Mouse (Mus musculus): ENCODE measurements around the gene Ly6g6d.
"Not testable (repeated sequence)": the region's sequence is repeated elsewhere in the genome, so short reads cannot be mapped to it uniquely, and the experiment has no call there.

Gene Ly6g6d

DNA sequence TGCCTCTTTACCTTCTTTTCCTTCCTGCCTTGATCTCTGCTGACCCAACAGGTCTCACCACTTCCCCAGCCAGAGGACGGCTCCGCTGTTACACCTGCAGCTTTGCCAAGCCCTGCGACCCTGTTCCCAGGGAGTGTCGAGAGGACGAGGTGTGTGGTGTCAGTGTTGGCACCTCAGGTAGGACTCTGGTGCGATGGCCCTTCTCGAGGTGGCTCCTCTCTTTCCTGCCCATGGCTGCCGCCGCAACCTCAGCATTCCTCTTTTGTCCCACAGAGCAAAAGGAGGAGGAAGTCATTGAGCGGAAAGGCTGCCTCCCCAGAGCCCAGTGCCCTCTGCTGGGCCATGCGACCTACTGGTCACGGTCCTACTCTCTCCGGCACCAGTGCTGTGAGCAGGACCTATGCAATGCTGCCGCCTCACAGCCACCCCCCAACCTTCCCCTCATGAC, at the start of gene Ly6g6d:
TSS of gene Ly6g6d (minus strand) at position 280 of the 448 bp plus-strand sequence.
- peak; percentile 80 for DNase-seq

- no peak for DNase-seq
Measured at GRCm38 (mm10) chr17:35127017-35127416, 49.2 kb upstream of the Ly6g6d start.

DNA sequence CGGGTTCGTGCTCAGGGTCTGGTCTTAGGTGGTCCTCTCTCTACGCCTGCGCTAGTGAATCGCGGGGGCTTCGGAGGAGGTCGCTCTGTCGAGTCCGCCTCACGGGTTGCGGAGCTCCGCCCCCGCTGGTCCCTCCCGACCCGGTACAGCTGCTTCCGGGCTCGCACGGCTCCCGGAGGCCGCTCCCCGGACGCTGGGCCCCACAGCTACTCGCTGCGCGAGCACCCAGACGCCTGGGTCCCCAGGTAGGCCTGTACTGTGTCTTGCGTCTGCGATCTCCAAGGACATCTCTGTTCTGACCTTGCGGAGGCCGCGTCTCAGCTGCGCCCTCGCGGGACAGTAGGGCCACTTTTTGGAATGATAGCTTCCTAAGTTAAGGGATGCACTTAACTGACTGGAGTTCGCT, 48.3 kb upstream of the Ly6g6d start, which contains the start of gene D17H6S53E:
TSS of gene D17H6S53E (plus strand) at position 168 of the 406 bp plus-strand sequence.
- peak; percentile 82 for DNase-seq

GRCm38 (mm10) chr17:35125578-35125977, 47.7 kb upstream of the Ly6g6d start:
- DNase-seq, result no peak

GRCm38 (mm10) chr17:35125081-35125480, 47.2 kb upstream of the Ly6g6d start:
- no peak for DNase-seq

- not testable (repeated sequence) for DNase-seq
Measured at GRCm38 (mm10) chr17:35124261-35124896, 46.5 kb upstream of the Ly6g6d start.

DNA sequence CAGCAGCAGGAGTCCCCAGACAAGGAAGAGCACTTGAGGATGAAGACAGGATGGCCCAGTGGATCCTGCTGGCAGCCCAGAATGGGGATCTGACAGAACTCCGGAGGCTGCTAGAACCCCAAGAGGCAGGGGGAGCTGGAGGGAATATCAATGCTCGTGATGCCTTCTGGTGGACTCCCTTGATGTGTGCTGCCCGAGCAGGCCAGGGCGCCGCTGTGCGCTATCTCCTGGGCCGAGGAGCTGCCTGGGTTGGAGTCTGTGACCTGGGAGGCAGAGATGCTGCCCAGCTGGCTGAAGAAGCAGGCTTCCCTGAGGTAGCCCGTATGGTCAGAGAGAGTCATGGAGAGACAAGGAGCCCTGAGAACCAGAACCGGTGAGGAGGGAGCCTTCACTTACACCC, 45.4 kb upstream of the Ly6g6d start:
- DNase-seq, result not testable (repeated sequence)

DNA sequence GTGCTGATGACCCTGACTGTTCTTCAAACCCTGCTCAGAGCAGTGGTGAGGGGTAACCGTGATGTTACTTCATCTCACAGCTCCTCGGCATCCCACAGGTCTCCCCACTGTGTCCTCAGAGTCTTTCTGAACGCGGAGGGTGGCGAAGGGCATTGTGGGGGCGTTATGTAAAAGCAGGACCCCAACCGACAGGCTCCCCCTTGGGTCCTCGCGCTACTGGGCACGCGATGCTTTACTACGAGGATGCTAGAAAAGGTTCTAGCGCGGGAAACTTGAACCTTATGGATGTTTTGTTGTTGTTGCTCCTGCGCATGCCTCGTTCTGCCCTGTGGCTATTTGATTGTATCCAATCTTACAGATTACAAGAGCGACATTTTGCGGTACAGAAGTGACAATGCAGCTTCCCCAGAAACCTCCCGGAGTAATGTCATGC, 44.0 kb upstream of the Ly6g6d start, which contains the start of gene Csnk2b:
TSS of gene Csnk2b (minus strand) at position 183 of the 433 bp plus-strand sequence.
- peak; percentile 61 for DNase-seq

DNA sequence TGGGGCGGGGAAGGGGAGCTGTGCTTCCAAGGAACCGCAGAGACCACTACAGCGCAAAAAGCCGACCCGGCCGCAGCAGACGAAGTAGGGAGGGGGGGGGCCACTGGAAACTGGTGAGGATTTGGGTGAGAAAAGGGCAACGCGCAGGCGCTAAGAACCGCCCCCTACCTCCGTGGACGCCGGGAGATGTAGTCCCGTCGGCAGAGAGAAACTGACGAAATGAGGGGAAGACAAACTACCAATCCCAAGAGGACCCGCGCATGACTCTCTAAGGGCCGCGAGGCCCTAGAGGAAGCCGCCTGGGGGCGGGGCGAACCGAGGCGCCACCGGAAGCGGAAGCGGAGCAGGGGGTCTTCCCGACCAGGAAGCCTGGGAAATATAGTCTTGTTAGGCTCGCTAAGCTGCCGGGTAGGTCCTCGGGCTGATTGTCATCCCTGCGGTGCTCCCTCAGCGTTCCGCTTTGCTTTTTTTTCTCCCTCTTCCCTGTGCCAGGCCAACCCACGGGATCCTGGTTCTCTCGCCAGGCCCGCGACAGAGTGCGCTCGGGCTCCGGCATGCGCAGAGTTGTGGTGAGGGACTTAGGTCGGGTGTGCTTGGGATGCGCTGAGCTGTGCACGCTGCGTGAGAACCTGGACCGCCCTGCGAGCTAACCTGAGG, 43.4 kb upstream of the Ly6g6d start, which contains the start of gene Gpank1:
TSS of gene Gpank1 (plus strand) at position 313 of the 657 bp plus-strand sequence.
- peak; percentile 96 for DNase-seq

DNA sequence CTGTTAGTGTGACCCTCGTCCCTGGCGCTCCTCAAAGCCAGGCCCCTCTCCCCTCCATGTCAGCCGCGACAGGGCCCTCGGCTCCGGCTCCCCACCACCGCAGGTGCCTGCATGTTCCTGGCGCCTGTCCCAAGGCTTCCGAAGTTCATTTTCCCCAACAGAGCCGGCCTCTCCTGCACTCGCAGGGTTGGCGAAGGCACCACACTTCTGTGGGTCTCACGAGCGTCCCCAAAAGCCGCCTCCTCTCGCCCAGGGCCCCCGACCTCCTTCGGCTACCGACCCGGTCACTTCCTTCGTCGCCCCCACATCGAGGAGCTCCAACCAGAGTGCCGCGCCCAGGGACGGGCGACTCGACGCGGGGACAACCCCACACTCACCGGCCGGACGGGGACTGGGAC, 42.9 kb upstream of the Ly6g6d start:
- DNase-seq, result no peak

GRCm38 (mm10) chr17:35115046-35116019, 37.5 kb upstream of the Ly6g6d start, which contains the start of gene Ly6g5b:
Ly6g5b (minus strand) TSS chr17:35115428.
- DNase-seq, result no peak

DNA sequence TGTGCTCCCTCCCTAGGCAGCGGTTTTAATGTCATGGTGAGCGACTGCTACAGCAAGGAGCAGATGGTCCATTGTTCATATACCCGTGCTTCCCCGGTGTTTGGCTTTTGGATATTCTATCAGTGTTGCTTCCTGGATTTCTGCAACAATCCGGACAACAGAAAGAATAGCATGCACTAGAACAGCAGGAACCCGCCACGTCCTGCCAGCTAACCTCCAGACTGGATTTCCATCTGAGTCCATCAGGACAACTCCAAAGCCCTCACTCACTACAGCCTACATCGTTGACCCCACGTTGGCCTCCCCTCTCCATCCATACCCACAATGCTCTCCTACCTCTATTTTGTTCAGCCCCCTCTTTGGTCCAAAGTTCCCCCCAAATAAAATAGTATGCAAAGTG, 33.9 kb upstream of the Ly6g6d start:
- DNase-seq, result no peak

GRCm38 (mm10) chr17:35108097-35108496, 30.2 kb upstream of the Ly6g6d start, which contains the start of gene Ly6g5c:
Ly6g5c (plus strand) TSS chr17:35108279.
- DNase-seq, result no peak

- DNase-seq, result no peak
Measured at GRCm38 (mm10) chr17:35106522-35106921, 28.7 kb upstream of the Ly6g6d start.

DNA sequence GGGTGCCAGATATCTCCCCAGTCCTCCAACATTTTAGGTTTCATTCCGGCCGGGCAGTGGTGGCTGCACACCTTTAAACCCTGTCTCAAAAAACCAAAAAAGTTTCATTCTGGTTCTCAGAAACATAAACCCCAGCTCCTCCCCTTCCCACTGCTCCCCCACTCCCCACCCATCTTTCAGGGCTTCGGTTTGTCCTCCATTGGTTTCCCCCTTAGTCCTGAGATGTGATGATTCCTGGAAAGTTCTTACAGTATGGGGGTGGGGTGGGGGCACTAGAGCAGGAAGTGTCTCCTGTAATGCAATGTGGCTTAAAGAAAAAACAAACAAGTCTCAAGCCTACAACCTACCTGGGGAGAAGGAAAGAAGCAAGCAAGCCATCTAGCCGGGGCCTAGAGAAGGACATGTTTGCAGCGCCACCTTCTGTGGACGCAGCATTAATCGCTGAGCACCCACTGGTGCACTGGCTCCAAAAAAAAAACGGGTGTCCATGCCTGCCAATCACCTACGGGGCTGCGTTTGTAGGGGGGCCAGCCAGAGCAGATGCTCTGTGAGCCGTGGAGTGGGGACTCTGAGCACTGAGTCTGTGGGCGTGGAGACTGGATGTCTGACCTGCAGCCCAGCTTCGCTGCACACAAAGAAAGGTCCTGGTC, 28.0 kb upstream of the Ly6g6d start:
- peak; percentile 54 for DNase-seq

- no peak for DNase-seq
Measured at GRCm38 (mm10) chr17:35104754-35105153, 26.9 kb upstream of the Ly6g6d start.

- no peak for DNase-seq
Measured at GRCm38 (mm10) chr17:35104079-35104478, 26.2 kb upstream of the Ly6g6d start.

DNA sequence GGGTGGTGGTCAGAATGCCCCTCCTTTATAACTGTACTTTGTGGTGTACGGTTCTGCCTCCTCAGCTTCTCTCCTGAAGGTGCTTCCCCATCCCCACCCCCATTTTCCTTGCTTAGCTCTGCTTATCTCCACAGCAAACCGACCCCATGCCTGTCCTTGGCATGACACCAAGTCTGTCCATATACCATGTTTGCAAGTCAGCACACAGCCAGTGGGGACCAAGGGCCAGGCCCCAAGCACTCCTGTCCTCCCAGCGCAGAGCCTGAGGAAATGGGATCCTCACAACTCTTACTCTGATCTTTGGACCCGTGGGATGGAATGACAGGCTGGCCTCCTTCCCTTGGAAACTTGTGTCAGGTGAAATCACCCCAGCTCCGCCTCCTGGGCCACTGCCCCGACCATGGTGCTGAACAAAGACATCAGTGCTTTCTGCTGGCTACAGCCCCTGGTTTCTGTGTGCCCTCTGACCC, 25.4 kb upstream of the Ly6g6d start:
- peak; percentile 65 for DNase-seq

DNA sequence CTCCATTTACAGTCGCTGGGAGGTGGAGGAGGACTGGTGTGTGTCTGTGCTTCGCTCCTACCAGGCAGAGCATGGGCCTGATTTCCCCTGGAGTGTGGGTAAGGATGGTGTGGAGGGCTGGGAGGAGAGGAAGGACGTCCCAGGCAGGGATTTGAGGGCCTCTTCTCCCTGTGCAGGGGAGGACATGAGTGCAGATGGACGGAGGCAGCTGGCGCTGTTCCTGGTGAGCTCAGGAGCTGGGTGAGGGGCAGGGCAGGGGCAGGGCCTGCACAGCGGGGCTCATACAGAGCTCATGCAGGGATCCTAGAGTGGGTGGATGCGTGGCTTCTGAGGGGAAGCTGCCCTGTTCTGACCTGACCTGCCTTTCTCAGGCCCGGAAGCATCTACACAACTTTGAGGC, 24.4 kb upstream of the Ly6g6d start:
- no peak for DNase-seq

- DNase-seq, result no peak
Measured at GRCm38 (mm10) chr17:35101161-35101560, 23.3 kb upstream of the Ly6g6d start.

- no peak for DNase-seq
Measured at GRCm38 (mm10) chr17:35100196-35100765, 22.4 kb upstream of the Ly6g6d start.
